Mouse (Mus musculus): ENCODE data around the gene Gm28048. TPM values are rescaled to one million over a fixed set of nuclear protein-coding genes. Genes with fewer than 3 reads are reported as not detected.

Gm28048 gene
- total RNA-seq, 2 experiments from 2014 or later = 11.3 to 16.0 TPM

DNA sequence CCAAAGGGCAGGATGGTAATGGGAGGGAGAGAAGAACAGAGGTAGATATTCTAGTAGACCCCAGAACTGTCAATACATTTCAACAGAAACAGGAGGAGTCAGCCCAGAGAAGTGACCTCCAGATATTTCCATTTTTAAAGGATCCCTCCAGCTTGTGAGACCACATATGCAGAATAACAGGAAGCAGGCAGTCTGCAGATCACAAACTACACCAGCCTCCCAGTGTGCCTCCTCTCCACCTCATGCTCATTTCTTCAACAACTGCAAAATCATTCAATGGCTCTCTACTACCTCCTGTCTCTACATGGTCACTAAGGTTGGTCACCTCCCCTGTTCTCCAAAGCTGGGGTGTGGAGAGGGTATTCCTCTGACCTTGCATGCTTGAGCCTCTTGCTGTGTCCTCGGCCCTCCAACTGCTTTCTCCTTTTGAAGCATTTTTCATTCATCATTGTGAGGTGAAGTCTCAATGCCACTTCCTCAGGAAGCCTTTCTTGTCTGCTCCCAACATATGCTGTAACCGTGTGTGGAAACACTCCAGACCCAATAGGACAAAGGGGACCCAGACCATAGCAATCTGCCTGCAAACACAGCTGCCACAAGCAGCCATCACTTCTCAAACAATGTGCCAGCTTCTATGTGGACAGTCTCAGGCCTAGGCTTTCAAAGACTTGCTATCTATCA lies 128.3 kb downstream of the Gm28048 start:
- DNase-seq (ENCODE audit: low spot score in 2 of 2) = no peak
- intact Hi-C loops (cut with DNase I) = no loop called here

DNA sequence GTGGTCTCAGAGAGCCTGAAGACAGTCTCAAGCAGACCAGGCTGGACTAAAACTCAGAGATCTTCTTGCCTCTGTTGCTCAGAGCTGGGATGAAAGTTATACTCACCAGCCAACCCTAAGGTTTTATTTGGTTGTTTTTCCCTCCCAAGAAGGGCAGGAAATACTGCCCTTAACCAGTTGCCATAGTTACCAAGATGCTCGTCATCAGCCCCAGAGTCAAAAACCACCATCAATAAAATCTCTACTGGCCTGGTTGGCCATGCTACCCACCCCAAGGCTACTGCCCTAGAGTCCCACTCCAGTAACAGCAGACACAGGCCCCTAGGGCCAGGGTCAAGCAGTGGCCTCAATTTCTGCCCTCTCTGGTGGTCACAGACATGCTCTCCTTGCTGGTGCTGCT lies 129.4 kb downstream of the Gm28048 start:
- DNase-seq (ENCODE audit: low spot score in 2 of 2) = no peak
- intact Hi-C loops (cut with DNase I) = no loop called here

DNA sequence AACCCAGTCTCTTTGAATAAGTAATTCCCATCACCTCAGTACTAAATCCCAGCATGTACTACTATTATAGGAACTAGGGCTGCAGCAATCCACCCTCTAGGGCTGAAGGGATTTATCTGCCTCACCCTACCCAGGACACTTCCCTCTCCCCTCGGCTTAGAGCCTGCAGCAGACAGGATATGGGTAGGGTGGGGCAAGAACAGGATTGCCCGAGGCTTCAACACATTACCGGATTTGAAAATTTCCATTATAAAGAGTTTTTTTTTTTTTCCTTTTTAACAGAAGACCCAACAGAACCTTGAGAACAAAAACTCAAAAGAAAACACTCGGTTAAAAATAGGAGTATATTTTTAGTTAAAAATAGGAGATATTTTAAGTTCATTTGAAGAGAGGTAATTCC lies 130.5 kb downstream of the Gm28048 start:
- no peak for DNase-seq (ENCODE audit: low spot score in 2 of 2)
- intact Hi-C loops (cut with DNase I) = no loop called here

DNA sequence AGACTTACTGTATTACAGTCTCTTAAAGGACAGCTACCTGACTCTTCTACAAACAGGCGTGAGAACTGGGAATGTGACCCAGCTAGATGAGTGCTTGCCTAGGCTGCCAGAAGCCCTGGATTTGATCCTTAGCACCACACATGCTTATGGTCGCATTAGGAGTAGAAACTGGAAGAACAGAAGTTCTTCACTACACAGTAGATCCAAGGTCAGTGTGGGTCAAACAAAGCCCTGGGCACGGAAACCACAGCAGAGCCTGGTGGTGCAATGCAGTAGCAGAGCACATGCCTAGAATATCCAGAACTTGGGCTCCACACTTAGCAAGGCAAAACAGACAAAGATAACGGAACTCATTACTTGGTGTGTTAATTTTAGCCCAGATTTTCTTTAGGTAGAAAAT lies 131.8 kb downstream of the Gm28048 start:
- intact Hi-C loops (cut with DNase I) = no loop called here
- DNase-seq (ENCODE audit: low spot score in 2 of 2) = no peak

DNA sequence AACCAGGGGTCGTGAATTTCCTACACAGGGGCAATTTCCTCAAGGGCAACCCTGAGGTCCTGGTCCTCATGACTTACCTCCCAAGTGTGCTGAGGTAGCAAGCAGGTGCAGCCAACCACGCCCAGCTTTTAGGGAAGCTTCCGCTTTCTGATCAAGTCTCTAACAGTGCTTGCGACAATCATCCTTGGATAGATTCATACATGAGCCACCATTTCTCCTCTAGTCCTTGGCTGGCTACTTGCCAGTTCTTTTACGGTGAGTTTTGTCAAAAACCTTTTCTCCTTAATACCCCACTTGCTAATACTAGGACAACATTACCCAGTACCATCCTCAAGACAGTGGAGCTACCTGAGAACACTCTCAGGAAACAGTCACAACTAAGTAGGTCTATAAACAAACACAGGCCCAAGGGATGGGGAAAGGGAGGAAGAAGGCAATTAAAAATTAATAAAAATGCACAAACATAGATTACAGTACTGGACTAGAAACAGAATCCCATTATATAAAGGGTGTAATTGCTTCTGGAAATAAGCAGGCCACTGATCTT lies 133.2 kb downstream of the Gm28048 start:
- no peak for DNase-seq (ENCODE audit: low spot score in 2 of 2)
- intact Hi-C loops (cut with DNase I) = no loop called here

DNA sequence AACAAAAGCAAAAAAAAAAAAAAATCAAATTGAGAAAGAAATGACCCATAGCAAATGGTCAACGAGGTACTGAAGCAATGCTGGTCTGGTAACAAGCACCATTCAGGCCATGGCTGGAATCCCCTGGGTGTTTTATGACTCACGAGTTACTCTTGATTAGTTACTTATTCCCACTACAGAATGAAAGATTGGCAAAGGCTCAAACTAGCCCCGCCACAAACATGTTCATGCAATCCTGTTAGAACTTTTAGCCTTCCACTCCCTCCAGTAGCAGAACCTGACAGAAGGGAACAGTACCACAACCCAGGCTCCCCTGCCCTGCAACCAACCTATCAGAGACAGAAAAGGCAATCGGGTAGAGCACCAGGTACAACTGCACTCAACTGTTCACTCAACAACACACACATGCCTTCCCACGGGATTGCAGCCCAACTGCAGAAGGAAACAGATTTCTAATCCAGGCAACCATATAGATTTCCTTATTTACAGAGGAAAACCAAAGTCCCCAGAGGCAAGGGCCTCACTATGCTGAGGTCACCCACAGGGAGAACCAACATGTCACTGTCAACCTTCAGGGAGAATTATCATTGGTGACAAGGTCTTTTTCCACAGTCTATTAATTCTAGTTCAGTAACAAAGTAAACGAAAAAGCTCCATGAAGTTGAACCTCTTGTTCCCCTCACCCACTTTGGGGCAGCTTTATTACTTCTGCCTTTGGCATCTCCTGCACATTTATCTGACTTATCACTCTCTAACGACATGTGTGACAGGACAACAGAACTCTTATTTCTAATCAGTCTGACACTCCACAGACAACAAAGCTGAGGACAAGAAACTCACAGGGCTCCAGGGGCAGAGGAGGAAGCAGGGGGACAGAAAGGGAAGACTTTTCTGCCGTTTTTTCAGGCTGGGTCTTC lies 133.9 kb downstream of the Gm28048 start:
- intact Hi-C loops (cut with DNase I) = no loop called here
- DNase-seq (ENCODE audit: low spot score in 2 of 2) = no peak

DNA sequence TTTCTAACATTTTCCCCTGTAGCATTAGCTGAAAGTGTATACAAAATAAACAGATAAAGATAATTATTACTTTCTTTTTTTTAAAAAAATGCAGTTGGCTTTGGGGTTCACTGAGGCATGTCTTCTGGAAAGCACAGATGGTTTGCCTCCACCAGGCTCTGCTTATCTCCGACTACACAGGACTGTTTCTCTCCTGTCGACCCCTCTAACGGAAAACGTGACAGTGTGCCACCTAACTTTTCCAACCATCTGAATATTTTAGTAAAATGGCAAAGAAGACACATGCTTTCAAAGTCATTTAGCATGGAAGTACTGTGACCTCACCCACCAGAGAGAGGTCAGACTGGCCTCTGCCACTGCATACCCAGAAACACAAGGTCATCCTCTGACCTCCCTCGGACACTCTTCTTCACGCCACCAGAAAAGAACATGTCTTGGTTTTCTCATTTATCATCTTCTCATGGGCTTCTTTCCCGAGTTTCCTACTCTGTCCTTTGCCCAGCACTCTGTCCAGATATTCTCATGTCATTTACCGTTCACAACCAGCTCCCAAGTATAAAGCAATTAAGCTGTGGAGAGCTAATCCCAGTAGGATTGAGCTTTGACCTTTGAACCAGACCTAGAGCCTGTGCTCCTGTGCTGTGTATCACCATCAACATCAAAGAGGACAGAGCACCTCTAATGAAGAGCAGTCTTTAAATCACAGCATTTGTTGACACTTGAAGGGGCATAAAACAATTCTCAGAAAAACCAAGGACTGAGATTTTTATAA lies 134.7 kb downstream of the Gm28048 start:
- DNase-seq (ENCODE audit: low spot score in 2 of 2) = no peak
- intact Hi-C loops (cut with DNase I) = no loop called here

DNA sequence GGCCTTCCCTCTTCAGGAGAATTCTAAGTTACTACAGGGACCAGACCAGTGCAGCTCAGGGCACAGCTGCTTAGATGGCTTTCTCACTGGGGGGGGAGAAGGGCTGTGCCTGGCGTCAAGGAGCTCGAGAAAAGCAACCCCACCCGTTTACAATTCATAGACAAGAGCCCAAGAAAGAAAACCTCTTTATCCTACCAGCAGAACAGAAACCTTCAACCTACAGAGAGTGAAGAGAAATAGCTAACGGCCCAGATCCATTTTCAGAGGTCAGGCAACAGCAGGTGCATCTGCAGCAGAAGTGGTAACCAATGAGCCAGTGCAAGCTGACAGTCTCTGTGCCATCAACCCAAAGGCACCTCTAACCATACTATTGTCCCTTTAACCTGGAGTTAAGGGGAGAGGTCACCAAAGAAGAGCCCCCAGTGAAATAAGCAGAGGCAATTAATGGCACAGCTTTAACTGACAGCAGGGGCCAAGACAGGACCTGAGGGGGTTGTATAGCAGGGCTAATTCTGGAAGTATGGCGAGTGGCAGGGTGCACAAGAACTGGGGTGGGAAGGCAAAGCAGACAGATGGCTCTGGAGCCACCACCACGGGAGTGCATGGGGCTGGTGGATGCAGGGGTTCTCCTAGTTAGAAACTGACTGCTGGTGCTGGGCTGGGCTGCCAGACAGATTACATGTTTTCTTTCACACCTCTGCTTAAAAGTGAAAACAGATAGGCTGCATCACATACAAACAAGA lies 135.6 kb downstream of the Gm28048 start:
- intact Hi-C loops (cut with DNase I) = no loop called here
- DNase-seq (ENCODE audit: low spot score in 2 of 2) = no peak

DNA sequence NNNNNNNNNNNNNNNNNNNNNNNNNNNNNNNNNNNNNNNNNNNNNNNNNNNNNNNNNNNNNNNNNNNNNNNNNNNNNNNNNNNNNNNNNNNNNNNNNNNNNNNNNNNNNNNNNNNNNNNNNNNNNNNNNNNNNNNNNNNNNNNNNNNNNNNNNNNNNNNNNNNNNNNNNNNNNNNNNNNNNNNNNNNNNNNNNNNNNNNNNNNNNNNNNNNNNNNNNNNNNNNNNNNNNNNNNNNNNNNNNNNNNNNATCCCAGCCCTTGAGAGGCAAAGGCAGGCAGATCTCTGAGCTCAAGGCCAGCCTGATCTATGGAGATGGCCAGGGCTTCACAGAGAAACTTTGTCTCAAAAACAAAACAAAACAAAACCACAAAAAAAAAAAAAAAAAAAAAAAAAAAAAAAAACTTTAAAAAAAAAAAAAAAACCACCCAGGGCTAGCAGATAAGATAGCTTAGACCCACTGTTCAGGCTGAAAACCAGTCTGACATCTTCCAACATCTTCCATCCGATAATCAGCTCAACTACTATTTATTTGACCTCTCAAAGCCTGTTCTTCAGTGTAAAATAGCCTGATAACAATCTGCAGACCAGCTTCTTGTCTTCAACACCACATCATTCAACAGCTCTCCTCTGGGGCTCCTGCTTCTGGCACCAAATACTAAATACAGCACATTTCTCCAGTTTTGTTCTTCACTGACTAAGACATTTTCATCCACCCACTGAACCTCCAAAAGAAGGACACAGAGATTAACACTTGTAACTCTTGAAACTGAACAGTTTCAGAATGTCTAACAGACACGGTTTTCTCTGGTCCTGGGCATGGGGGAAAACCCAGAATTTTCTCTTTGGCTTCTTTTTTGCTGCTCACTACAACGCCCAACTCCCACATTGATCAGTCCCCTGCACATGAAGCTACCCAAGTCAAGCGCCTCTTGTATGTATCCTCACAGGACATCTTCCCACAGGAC lies 136.9 kb downstream of the Gm28048 start:
- DNase-seq (ENCODE audit: low spot score in 2 of 2) = peak in 1 of 2 experiments; percentile 78
- intact Hi-C loops (cut with DNase I) = loop anchor here (2.0 kb wide), 1 partner anchor 14 kb away; no protein-coding TSS in a partner anchor

DNA sequence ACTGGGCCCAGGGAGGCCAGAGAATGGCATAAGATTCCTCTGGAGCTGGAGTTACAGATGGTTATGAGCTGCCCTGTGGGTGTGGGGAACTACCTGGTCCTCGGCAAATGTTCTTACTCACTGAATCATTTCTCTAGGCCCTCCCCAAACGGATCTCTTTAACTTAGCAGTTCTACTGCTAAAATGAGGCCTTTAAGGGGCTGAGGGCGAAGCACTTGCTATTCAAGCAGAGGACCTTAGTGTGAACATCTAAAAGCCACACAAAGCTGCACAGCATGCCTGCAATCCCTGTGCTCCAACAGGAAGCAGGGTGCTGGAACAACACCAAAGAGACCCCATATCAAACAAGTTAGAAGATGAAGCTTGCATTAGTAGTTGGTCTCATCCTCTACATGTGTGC lies 142.4 kb downstream of the Gm28048 start:
- no peak for DNase-seq (ENCODE audit: low spot score in 2 of 2)
- intact Hi-C loops (cut with DNase I) = no loop called here

DNA sequence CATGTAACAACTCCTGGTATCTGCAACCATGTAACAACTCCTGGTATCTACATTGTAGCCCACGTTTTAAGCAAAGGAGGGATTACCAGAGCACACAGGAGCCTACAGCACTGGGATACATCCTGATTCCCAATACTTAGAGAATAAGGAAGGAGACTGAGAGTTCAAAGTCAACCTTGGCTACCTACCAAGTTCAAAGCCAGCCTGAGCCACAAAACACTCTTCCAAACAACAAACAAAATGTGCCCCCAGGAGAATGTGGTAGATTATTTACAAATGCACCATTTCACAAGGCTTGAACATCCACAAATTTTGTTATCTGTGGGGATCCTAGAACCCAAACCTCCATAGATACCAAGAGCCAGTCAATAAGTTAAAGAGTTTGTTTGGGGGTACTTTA lies 143.5 kb downstream of the Gm28048 start:
- no peak for DNase-seq (ENCODE audit: low spot score in 2 of 2)
- intact Hi-C loops (cut with DNase I) = no loop called here

DNA sequence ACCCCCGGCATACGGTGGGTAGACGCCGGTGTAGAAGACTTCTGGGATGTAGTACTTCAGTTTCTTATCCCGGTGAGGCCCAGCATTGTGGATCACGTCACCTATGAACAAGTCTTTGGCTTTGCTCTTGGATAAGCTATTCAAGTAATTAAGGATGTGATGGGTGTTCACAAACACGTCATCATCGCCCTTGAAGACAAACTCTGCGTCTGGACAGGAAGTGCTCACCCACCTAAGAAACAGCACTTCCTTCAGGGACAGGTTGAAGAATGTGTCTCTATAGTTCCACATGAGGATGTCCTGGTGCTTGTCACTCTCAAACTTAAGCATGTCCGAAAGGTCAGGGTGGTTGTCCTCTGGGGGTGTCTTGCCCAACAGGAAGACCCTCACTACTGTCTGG lies 145.6 kb downstream of the Gm28048 start:
- DNase-seq (ENCODE audit: low spot score in 2 of 2) = no peak
- intact Hi-C loops (cut with DNase I) = no loop called here

DNA sequence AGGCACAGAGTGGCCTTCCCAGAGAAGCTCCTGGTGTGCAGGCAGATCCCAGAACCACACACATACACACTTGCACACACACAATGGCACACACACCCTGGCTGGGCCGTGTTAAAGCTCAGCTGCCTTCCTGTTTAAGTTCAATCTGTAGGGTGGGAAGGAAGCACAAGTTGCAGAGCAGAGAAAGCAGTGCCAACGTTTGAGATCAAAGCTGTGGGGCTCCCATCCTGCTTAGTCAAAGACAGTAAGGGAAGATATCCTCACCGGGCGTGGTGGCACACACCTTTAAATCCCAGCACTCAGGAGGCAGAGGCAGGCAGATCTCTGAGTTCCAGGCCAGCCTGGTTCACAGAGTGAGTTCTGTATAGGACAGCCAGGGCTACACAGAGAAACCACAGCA lies 149.3 kb downstream of the Gm28048 start:
- no peak for DNase-seq (ENCODE audit: low spot score in 2 of 2)
- intact Hi-C loops (cut with DNase I) = no loop called here

DNA sequence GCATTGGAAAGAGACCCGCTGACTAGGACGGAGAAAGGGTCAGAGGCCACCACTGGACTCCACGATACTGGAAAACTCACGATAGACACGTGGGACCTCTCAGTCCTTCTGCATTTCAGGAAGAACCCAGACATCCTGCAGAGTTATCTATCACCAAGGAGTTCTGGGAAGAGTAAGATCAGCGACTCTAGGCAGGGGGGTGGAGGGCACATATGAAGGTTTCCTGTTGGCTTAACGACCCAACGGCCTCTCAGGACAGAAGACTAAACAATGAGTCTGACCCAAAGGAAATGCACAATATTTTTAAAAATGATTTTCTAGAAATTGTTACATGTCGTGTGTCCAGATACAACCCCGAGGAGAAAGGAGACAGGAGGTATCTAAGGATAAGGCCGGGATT lies 150.0 kb downstream of the Gm28048 start:
- DNase-seq (ENCODE audit: low spot score in 2 of 2) = no peak
- intact Hi-C loops (cut with DNase I) = no loop called here

DNA sequence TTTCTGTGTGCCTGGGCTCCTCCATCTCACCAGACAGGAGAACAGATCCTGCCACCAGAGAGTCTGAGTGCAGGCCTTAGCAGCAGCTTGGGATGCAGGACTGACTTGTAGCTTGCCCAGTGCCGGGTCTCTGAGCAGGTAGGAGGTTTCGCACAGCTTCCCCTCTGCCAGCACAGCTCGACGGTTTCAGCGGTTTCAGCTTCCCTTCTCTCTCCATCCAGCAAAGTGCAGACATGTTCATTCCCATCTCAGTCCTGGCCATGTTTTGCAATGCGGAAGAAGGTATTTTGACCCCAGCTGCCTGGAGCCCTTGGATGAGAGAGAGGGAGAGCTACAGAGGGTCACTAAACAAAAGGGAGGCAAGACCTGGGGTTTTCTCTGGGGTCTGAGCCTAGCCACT lies 151.2 kb downstream of the Gm28048 start:
- intact Hi-C loops (cut with DNase I) = no loop called here
- DNase-seq (ENCODE audit: low spot score in 2 of 2) = no peak

DNA sequence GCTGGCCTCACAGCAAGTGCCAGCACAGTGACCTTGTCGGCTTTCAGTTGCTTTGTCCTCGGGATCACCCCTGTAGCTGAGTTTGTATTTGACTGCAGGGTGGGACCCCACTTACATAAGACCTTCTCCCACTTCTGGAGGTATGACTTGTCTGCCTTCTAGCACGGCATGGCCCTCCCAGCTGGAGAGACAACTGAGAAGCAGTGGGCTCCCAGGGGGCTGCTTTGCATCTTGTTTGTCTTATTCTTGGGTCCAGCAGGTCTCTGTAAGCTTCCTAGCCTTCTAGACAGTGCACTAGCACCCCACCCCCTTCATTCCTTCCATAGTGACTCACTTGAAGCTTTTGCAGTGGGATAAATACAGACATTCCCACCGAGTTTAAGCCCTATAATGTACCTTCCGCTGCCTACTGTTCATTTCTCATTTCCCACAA lies 151.7 kb downstream of the Gm28048 start:
- intact Hi-C loops (cut with DNase I) = no loop called here
- DNase-seq (ENCODE audit: low spot score in 2 of 2) = no peak

DNA sequence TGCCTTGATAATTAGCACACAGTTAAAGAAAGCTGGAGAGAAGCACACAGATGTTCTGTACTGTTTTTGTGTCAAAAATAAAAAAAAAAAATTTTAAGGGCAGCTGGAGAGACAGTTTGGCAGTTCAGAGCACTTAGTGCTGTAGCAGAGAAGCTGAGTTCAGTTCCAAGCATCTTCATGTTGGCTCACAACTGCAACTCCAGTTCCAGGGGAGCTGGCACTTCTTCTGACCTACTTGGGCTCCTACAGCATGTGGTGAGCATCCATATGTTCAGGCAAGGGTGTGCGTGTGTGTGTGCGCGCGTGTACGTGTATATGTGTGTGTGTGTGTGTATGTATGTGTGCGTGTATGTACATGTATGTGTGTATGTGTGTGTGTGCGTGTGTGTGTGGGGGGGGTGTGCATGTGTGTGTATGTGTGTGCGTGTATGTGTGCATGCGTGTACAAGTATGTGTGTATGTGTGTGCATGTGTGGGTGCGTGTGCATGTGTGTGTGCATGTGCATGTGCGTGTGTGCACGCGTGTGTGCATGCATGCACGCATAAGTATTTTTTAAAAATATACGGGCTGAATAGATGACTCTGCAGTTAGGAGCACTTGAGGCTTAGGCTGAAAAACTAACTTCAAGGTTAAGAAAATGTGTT lies 152.8 kb downstream of the Gm28048 start:
- DNase-seq (ENCODE audit: low spot score in 2 of 2) = peak in 1 of 2 experiments; percentile 49
- intact Hi-C loops (cut with DNase I) = no loop called here

Data from left cerebral cortex, postnatal 25 days (tissue).